Mouse (Mus musculus): ENCODE results near the gene Oaz2. TPM values are rescaled to one million over a fixed set of nuclear protein-coding genes. Genes with fewer than 3 reads are reported as not detected.

Gene Oaz2
- total and polyA plus RNA-seq, 2 experiments: 14.7 to 27.5 TPM

GRCm38 (mm10) chr9:65718195-65718594 lies 50.4 kb downstream of the Oaz2 start:
- no peaks in the 10 kb centered on the region for H3K36me3 ChIP-seq (ENCODE audit: control insufficient read depth, insufficient read depth, low read length)
- H3K9ac ChIP-seq (ENCODE audit: low read depth, low read length): no peak overlapping the region
- peaks cover 3% of the 10 kb centered on the region; the same call in 1 of the 2 replicates for H3K4me1 ChIP-seq (ENCODE audit: control insufficient read depth, insufficient read depth, low read length)
- 39% methylated on average over 5 of the region's 5 CpGs for WGBS
- no peak for TF ChIP-seq POLR2A (IDR thresholded peaks at IDR 0.05; ENCODE audit: extremely low read depth, insufficient read depth, low read length)
- TF ChIP-seq CTCF (IDR thresholded peaks at IDR 0.05; ENCODE audit: low read depth, low read length): no peak
- H3K27me3 ChIP-seq (ENCODE audit: control insufficient read depth, insufficient read depth, low read length): no peaks in the 10 kb centered on the region
- H3K4me3 ChIP-seq (ENCODE audit: insufficient read depth, low read depth, low read length): no peak overlapping the region
- DNase-seq (ENCODE audit: extremely low read depth, low read depth, low spot score): no peak
- peaks cover 20% of the 10 kb centered on the region; the same call in 1 of the 2 replicates for H3K79me2 ChIP-seq (ENCODE audit: control insufficient read depth, insufficient read depth, low read length)
- H3K27ac ChIP-seq (replicated peaks; ENCODE audit: insufficient read depth, low read depth, low read length): no peak overlapping the region

GRCm38 (mm10) chr9:65721161-65721566 lies 53.4 kb downstream of the Oaz2 start:
- H3K4me3 ChIP-seq (ENCODE audit: insufficient read depth, low read depth, low read length): no peak overlapping the region
- H3K4me1 ChIP-seq (ENCODE audit: control insufficient read depth, insufficient read depth, low read length): peaks cover 11% of the 10 kb centered on the region
- H3K79me2 ChIP-seq (ENCODE audit: control insufficient read depth, insufficient read depth, low read length): peaks cover 19% of the 10 kb centered on the region; the same call in 1 of the 2 replicates
- no peaks in the 10 kb centered on the region for H3K27me3 ChIP-seq (ENCODE audit: control insufficient read depth, insufficient read depth, low read length)
- no peak for DNase-seq (ENCODE audit: extremely low read depth, low read depth, low spot score)
- WGBS: 62% methylated on average over 10 of the region's 10 CpGs
- no peaks in the 10 kb centered on the region for H3K36me3 ChIP-seq (ENCODE audit: control insufficient read depth, insufficient read depth, low read length)
- TF ChIP-seq CTCF (IDR thresholded peaks at IDR 0.05; ENCODE audit: low read depth, low read length) (no peak), POLR2A (IDR thresholded peaks at IDR 0.05; ENCODE audit: extremely low read depth, insufficient read depth, low read length) (no peak)
- no peak overlapping the region for H3K9ac ChIP-seq (ENCODE audit: low read depth, low read length)
- no peak overlapping the region for H3K27ac ChIP-seq (replicated peaks; ENCODE audit: insufficient read depth, low read depth, low read length)

- 59% methylated on average over 8 of the region's 8 CpGs for WGBS
- Histone ChIP-seq H3K4me1 (ENCODE audit: control insufficient read depth, insufficient read depth, low read length) (peaks cover 10% of the 10 kb centered on the region), H3K27me3 (ENCODE audit: control insufficient read depth, insufficient read depth, low read length) (no peaks in the 10 kb centered on the region), H3K79me2 (ENCODE audit: control insufficient read depth, insufficient read depth, low read length) (peaks cover 12% of the 10 kb centered on the region; the same call in 1 of the 2 replicates), H3K36me3 (ENCODE audit: control insufficient read depth, insufficient read depth, low read length) (no peaks in the 10 kb centered on the region), H3K4me3 (ENCODE audit: insufficient read depth, low read depth, low read length) (no peak overlapping the region), H3K27ac (replicated peaks; ENCODE audit: insufficient read depth, low read depth, low read length) (no peak overlapping the region), H3K9ac (ENCODE audit: low read depth, low read length) (no peak overlapping the region)
- peak; percentile 66 for DNase-seq (ENCODE audit: extremely low read depth, low read depth, low spot score)
- TF ChIP-seq CTCF (IDR thresholded peaks at IDR 0.05; ENCODE audit: low read depth, low read length) (no peak), POLR2A (IDR thresholded peaks at IDR 0.05; ENCODE audit: extremely low read depth, insufficient read depth, low read length) (no peak)
These were observed 56.9 kb downstream of the Oaz2 start for GRCm38 (mm10) chr9:65724471-65725290.

- no peak overlapping the region for H3K4me3 ChIP-seq (ENCODE audit: insufficient read depth, low read depth, low read length)
- WGBS: 48% methylated on average over 4 of the region's 4 CpGs
- no peak overlapping the region for H3K9ac ChIP-seq (ENCODE audit: low read depth, low read length)
- H3K79me2 ChIP-seq (ENCODE audit: control insufficient read depth, insufficient read depth, low read length): peaks cover 12% of the 10 kb centered on the region; the same call in 1 of the 2 replicates
- no peaks in the 10 kb centered on the region for H3K36me3 ChIP-seq (ENCODE audit: control insufficient read depth, insufficient read depth, low read length)
- peaks cover 10% of the 10 kb centered on the region for H3K4me1 ChIP-seq (ENCODE audit: control insufficient read depth, insufficient read depth, low read length)
- TF ChIP-seq POLR2A (IDR thresholded peaks at IDR 0.05; ENCODE audit: extremely low read depth, insufficient read depth, low read length) (no peak), CTCF (IDR thresholded peaks at IDR 0.05; ENCODE audit: low read depth, low read length) (no peak)
- H3K27ac ChIP-seq (replicated peaks; ENCODE audit: insufficient read depth, low read depth, low read length): no peak overlapping the region
- no peaks in the 10 kb centered on the region for H3K27me3 ChIP-seq (ENCODE audit: control insufficient read depth, insufficient read depth, low read length)
- DNase-seq (ENCODE audit: extremely low read depth, low read depth, low spot score): no peak
These were observed 57.5 kb downstream of the Oaz2 start for GRCm38 (mm10) chr9:65725291-65725622.

- Histone ChIP-seq H3K27me3 (ENCODE audit: control insufficient read depth, insufficient read depth, low read length) (no peaks in the 10 kb centered on the region), H3K79me2 (ENCODE audit: control insufficient read depth, insufficient read depth, low read length) (peaks cover 15% of the 10 kb centered on the region; the same call in 1 of the 2 replicates), H3K9ac (ENCODE audit: low read depth, low read length) (no peak overlapping the region), H3K36me3 (ENCODE audit: control insufficient read depth, insufficient read depth, low read length) (no peaks in the 10 kb centered on the region), H3K4me1 (ENCODE audit: control insufficient read depth, insufficient read depth, low read length) (peaks cover 8% of the 10 kb centered on the region), H3K27ac (replicated peaks; ENCODE audit: insufficient read depth, low read depth, low read length) (no peak overlapping the region), H3K4me3 (ENCODE audit: insufficient read depth, low read depth, low read length) (no peak overlapping the region)
- no peak for TF ChIP-seq POLR2A (IDR thresholded peaks at IDR 0.05; ENCODE audit: extremely low read depth, insufficient read depth, low read length)
- WGBS: 51% methylated on average over 3 of the region's 3 CpGs
- peak; percentile 75 for DNase-seq (ENCODE audit: extremely low read depth, low read depth, low spot score)
These were observed 58.6 kb downstream of the Oaz2 start for GRCm38 (mm10) chr9:65726431-65726830.

GRCm38 (mm10) chr9:65727491-65727890 lies 59.7 kb downstream of the Oaz2 start:
- 85% methylated on average over 4 of the region's 4 CpGs for WGBS
- Histone ChIP-seq H3K27me3 (ENCODE audit: control insufficient read depth, insufficient read depth, low read length) (no peaks in the 10 kb centered on the region), H3K27ac (replicated peaks; ENCODE audit: insufficient read depth, low read depth, low read length) (no peak overlapping the region), H3K79me2 (ENCODE audit: control insufficient read depth, insufficient read depth, low read length) (peaks cover 17% of the 10 kb centered on the region; the same call in 1 of the 2 replicates), H3K4me3 (ENCODE audit: insufficient read depth, low read depth, low read length) (no peak overlapping the region), H3K4me1 (ENCODE audit: control insufficient read depth, insufficient read depth, low read length) (peaks cover 8% of the 10 kb centered on the region), H3K9ac (ENCODE audit: low read depth, low read length) (no peak overlapping the region), H3K36me3 (ENCODE audit: control insufficient read depth, insufficient read depth, low read length) (no peaks in the 10 kb centered on the region)
- TF ChIP-seq POLR2A (IDR thresholded peaks at IDR 0.05; ENCODE audit: extremely low read depth, insufficient read depth, low read length): no peak
- TF ChIP-seq CTCF (IDR thresholded peaks at IDR 0.05; ENCODE audit: low read depth, low read length): no peak
- no peak for DNase-seq (ENCODE audit: extremely low read depth, low read depth, low spot score)
